Mouse (Mus musculus) ES-E14 (cell line): ENCODE results near the gene Adcy4. TPM values are rescaled to one million over a fixed set of nuclear protein-coding genes. Genes with fewer than 3 reads are reported as not detected.

Source experiments
- DNase-seq: peaks from one replicate; pipeline ENCODE4 v3.0.0-alpha.2; 2013; ENCODE audit warnings: low read depth, low spot score
- H3K27ac ChIP-seq: 2 replicates; pipeline ENCODE4 v1.5.1; 2012; ENCODE audit warnings: low read depth, mild to moderate bottlenecking, low read length, moderate library complexity, mixed read lengths; ENCODE audit not compliant: poor library complexity, insufficient read depth, severe bottlenecking
- H3K36me3 ChIP-seq: 2 replicates; pipeline ENCODE4 v1.6.1; 2012; ENCODE audit warnings: mild to moderate bottlenecking, low read length, moderate library complexity, mixed read lengths; ENCODE audit not compliant: control insufficient read depth, poor library complexity, insufficient read depth, severe bottlenecking
- H3K4me1 ChIP-seq, 2 experiments: fragments of 150-350 bp in 1 of 2; sonication (generic) in 1 of 2; 2 replicates each; pipeline ENCODE4 v1.6.1; 2012; ENCODE audit warnings: low read length in 2 of 2, mild to moderate bottlenecking in 1 of 2, mixed read lengths in 1 of 2; ENCODE audit not compliant: control insufficient read depth in 2 of 2, insufficient read depth in 2 of 2, poor library complexity in 1 of 2
- H3K4me3 ChIP-seq, 2 experiments: fragments of 150-350 bp in 1 of 2; sonication (generic) in 1 of 2; 2 replicates each; pipeline ENCODE4 v1.5.1; 2012; ENCODE audit warnings: low read length in 2 of 2, low read depth in 1 of 2, mild to moderate bottlenecking in 1 of 2, mixed read lengths in 1 of 2; ENCODE audit not compliant: insufficient read depth in 1 of 2, poor library complexity in 1 of 2, severe bottlenecking in 1 of 2
- H3K9ac ChIP-seq: 2 replicates; pipeline ENCODE4 v1.6.1; 2012; ENCODE audit warnings: low read depth, mild to moderate bottlenecking, low read length, mixed read lengths; ENCODE audit not compliant: poor library complexity, insufficient read depth, severe bottlenecking
- H3K9me3 ChIP-seq: fragments of 150-350 bp; sonication (generic); 2 replicates; pipeline ENCODE4 v1.6.1; 2012; ENCODE audit warnings: low read depth, mild to moderate bottlenecking, low read length; ENCODE audit not compliant: control insufficient read depth, insufficient read depth
- CHD2 ChIP-seq: IDR thresholded peaks from 2 replicates; pipeline ENCODE4 v1.6.1; 2014; ENCODE audit warnings: mild to moderate bottlenecking, low read depth, low read length, inconsistent platforms
- HCFC1 ChIP-seq: IDR thresholded peaks from 2 replicates; pipeline ENCODE4 v1.6.1; 2012; ENCODE audit warnings: low read length, inconsistent platforms, borderline replicate concordance; ENCODE audit not compliant: insufficient read depth
- MAFK ChIP-seq: IDR thresholded peaks from 2 replicates; pipeline ENCODE4 v1.6.1; 2014; ENCODE audit warnings: mild to moderate bottlenecking, low read depth, low read length, inconsistent platforms; ENCODE audit not compliant: insufficient read depth
- ZC3H11A ChIP-seq: IDR thresholded peaks from 2 replicates; pipeline ENCODE4 v1.6.1; 2012; ENCODE audit warnings: low read depth, mild to moderate bottlenecking, inconsistent platforms, low read length, borderline replicate concordance
- ZNF384 ChIP-seq: IDR thresholded peaks from 2 replicates; pipeline ENCODE4 v1.6.1; 2012; ENCODE audit warnings: low read depth, low read length, inconsistent platforms
- in situ Hi-C, 2 experiments: fragments of 600-800 bp; cut with MboI; formaldehyde crosslinking; loops; one replicate each; pipeline ENCODE4 v1.15.1; 2025; ENCODE audit warnings: low sequenced_read_pairs in 2 of 2, inconsistent platforms in 1 of 2; ENCODE audit not compliant: unreplicated experiment in 2 of 2
- total RNA-seq: library from RNA; depleted of rRNA; stranded (reverse); fragments of 300-350 nt; gene quantifications from 2 replicates; pipeline ENCODE4 v1.2.3, GENCODE M21; 2012

The Adcy4 gene
- total RNA-seq, 1 experiment = 0.27 TPM

DNA sequence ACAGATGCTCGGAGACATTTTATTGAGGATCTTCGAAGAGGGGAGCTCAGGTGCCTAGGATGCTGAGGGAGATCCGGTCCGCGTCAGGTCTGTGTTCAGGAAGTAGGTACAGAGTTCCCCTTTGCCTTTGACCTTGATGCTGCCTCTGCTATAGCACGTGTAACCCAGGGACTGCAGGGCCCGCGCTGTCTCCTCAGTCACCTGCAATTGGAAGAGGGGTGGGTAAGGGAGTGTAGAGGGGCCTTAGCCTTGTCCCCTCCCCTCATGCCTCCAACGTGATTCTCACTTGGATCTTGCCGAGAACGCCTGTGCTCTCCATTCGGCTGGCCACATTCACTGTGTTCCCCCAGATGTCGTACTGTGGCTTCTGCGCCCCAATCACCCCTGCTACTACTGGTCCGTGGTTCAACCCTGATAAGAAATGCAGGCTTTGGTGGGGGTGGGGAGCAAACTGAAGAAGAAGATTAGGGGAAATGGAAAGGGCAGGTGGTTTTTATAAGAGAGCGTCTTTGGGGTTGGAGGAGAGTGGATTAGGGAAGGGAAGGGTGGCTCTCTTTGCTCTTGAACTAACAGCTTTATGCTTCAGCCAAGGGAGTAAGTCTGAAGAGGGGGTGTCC lies 14.7 kb downstream of the Adcy4 start:
- DNase-seq = no peak
- H3K4me3 ChIP-seq = no peak overlapping the region
- in situ Hi-C loops = no loop called here
- TF ChIP-seq ZC3H11A (no peak), HCFC1 (no peak), ZNF384 (no peak)
- H3K36me3 ChIP-seq = no peaks in the 10 kb centered on the region
- H3K4me1 ChIP-seq = peaks cover 0 to 3% of the 10 kb centered on the region in 2 experiments; a peak in 1 of 4 replicates
- no peak overlapping the region for H3K27ac ChIP-seq
- no peak overlapping the region for H3K9ac ChIP-seq
- no peaks in the 10 kb centered on the region for H3K9me3 ChIP-seq

DNA sequence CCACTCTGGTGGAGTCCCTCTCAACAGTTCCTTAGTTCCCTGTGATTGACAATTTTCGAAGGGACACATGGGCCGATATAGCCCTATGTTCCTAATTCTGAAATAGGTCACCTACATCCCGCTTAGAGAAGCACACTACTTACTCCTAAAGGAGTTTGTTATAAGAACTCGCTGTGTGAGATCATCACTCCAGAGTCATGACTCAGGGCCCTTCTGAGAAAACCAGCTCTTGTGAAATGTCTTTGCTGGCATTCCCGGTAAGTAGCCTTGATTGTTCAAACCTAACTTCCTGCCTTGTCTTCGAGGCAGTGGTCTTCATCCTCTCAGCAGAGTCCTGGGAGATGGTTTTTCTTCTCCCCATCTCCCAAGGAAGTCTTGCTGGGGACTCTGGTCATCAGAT lies 15.3 kb downstream of the Adcy4 start:
- Histone ChIP-seq H3K4me3 (no peak overlapping the region), H3K36me3 (no peaks in the 10 kb centered on the region), H3K9me3 (no peaks in the 10 kb centered on the region), H3K27ac (no peak overlapping the region), H3K9ac (no peak overlapping the region), H3K4me1 (peaks cover 0 to 3% of the 10 kb centered on the region in 2 experiments; a peak in 1 of 4 replicates)
- no peak for TF ChIP-seq ZNF384
- no peak for TF ChIP-seq HCFC1
- TF ChIP-seq ZC3H11A = no peak
- no peak for TF ChIP-seq CHD2
- no peak for TF ChIP-seq MAFK
- no peak for DNase-seq
- in situ Hi-C loops = no loop called here

DNA sequence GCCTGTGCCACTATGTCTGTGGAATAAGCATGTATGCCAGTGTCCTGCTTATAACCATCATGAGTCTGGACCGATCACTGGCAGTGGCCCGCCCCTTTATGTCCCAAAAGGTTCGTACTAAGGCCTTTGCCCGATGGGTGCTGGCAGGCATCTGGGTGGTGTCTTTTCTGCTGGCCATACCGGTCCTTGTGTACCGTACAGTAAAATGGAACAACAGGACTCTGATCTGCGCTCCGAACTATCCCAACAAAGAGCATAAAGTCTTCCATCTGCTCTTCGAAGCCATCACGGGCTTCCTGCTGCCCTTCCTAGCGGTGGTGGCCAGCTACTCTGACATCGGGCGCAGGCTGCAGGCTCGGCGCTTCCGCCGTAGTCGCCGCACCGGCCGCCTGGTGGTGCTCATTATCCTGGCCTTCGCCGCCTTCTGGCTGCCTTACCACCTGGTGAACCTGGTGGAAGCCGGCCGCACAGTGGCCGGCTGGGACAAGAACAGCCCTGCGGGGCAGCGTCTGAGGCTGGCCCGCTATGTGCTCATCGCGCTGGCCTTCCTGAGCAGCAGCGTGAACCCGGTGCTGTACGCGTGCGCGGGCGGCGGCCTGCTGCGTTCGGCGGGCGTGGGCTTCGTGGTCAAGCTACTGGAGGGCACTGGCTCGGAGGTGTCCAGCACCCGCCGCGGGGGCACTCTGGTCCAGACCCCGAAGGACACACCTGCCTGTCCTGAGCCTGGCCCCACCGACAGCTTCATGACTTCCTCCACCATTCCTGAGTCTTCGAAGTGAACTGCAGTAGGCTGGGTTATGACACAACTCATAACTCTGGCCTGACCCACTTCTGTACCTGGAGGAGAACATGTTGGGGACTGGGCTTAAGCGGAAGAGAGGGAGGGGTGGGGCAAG lies 16.1 kb downstream of the Adcy4 start:
- TF ChIP-seq ZC3H11A (no peak), HCFC1 (no peak), ZNF384 (no peak), MAFK (no peak), CHD2 (no peak)
- no peak for DNase-seq
- peak overlapping the region; percentile 31 to 52; a peak in 3 of 4 replicates for H3K4me3 ChIP-seq
- peaks cover 0 to 3% of the 10 kb centered on the region in 2 experiments; a peak in 1 of 4 replicates for H3K4me1 ChIP-seq
- in situ Hi-C loops = no loop called here
- peak overlapping the region; percentile 17; the same call in 1 of the 2 replicates for H3K9ac ChIP-seq
- H3K9me3 ChIP-seq = no peaks in the 10 kb centered on the region
- H3K27ac ChIP-seq = no peak overlapping the region
- H3K36me3 ChIP-seq = no peaks in the 10 kb centered on the region

DNA sequence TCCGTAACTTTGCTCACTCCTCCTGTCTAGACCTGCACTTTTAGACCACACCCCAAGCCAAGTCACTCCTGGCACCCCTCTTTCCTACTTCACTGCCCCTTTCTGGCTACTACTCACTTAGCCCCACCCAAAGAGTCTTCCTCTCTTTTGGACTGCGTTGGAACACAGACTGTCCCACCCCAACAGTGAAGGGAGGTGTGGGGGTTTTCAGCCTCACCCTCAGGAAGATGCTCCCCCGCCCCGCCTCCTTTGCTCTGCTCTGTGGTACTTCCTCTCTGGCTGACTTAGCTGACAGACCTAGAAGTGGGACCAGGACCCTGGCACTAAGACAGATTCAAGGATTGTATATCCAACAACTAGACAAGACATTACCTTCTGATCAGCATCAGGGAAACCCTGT lies 18.2 kb downstream of the Adcy4 start, which contains the start of gene Ltb4r1:
Gene Ltb4r1, plus strand, starts transcription at position 267 of the 400 bp plus-strand sequence.
- Histone ChIP-seq H3K4me1 (peaks cover 0 to 7% of the 10 kb centered on the region in 2 experiments; a peak in 1 of 4 replicates), H3K36me3 (no peaks in the 10 kb centered on the region), H3K9ac (no peak within 1 kb of the TSS), H3K4me3 (no peak within 1 kb of the TSS), H3K27ac (no peak within 1 kb of the TSS), H3K9me3 (no peaks in the 10 kb centered on the region)
- DNase-seq = no peak
- in situ Hi-C loops = no loop called here
- TF ChIP-seq MAFK = no peak
- no peak for TF ChIP-seq ZC3H11A
- TF ChIP-seq ZNF384 = no peak
- TF ChIP-seq CHD2 = no peak
- TF ChIP-seq HCFC1 = no peak
